Mouse (Mus musculus) heart, adult 11 months (tissue): ENCODE measurements around the gene 4921507P07Rik.

Experiments
- DNase-seq: peaks from one replicate; pipeline ENCODE4 v3.0.0; 2022

The 4921507P07Rik gene

DNA sequence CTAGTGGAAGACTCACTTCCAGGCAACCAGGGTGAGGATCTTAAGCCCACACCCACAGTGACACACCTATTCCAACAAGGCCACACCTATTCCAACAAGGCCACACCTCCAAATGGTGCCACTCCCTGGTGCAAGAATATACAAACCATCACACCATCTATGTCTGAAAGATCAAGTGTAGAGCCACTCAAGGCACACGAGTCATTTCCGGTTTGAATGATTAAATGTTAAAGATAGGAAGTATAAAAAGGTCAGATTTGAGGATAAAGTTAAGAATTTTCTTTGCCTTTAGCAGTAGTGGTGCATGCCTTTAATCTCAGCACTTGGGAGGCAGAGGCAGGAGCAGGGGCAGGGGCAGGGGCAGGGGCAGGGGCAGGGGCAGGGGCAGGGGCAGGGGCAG lies 42.2 kb downstream of the 4921507P07Rik start:
- peak; percentile 45 for DNase-seq

GRCm38 (mm10) chr6:50552881-50553518 lies 43.4 kb downstream of the 4921507P07Rik start:
- peak; percentile 17 for DNase-seq

DNA sequence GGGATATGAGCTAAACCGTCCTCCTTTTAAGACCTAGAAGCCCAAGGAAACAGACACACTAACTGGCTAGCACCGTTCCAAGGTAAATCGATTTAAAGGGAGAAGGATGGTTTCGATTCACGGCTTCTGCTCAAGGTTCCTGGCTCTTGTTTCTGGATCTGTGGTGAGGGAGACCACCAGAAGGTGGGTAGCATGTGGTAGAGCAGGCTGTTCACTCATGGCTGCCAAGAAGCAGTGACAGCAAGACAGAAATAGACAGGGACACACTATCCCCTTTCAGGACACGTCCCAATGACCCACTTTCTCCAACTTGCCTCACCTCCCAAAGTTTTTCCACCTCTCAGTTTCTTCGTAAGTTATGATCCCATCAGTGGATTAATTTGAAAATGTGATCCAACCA lies 46.6 kb downstream of the 4921507P07Rik start:
- peak; percentile 43 for DNase-seq

GRCm38 (mm10) chr6:50549051-50549450 lies 47.4 kb downstream of the 4921507P07Rik start:
- peak; percentile 43 for DNase-seq

GRCm38 (mm10) chr6:50545412-50546043 lies 50.9 kb downstream of the 4921507P07Rik start:
- DNase-seq = peak; percentile 86

GRCm38 (mm10) chr6:50542535-50542934 lies 53.9 kb downstream of the 4921507P07Rik start:
- DNase-seq = peak; percentile 83

GRCm38 (mm10) chr6:50539641-50540040 lies 56.8 kb downstream of the 4921507P07Rik start:
- DNase-seq = peak; percentile 64

DNA sequence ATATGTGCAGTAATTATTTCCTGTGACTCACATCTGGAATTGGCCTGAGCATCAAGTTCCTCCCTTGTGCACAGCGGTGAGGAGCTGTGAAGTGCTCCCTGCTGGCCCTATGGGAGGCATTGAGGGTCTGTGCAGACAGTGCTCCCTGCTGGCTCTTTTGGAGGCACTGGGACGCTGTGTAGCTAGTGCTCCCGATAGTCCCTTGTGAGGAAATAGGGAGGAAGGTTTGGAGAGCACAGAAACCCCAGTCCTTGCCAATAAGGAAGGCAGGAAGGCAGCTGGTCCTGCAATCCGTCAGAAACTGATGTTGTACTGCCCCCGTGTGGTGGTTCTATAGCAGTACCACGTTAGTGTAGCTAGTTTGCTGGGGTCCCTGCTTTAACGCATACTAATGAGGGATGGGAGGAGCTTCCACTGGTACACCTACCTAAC lies 60.0 kb downstream of the 4921507P07Rik start:
- peak; percentile 95 for DNase-seq

- DNase-seq = peak; percentile 49
Measured at GRCm38 (mm10) chr6:50535346-50535745, 61.1 kb downstream of the 4921507P07Rik start.

GRCm38 (mm10) chr6:50531920-50532319 lies 64.5 kb downstream of the 4921507P07Rik start:
- DNase-seq = peak; percentile 31

DNA sequence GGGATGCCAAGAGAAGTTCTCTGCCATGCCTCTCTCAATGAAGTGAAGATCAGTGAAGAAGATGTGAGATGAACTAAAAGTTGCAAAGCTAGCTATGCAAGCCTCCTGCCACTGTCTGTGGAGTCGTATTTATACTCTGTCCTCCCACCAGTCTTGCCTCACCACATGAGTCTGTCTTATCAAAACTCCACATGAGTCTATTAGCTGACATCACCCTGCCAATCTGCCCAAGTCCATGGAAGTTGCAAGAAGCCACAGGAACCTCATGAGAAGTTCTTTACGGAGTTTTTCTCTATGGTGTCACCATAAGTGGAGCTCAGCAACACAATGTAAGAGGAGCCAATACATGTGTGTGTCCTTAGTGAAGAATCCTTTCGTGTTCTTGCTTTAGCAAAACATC lies 65.4 kb downstream of the 4921507P07Rik start:
- DNase-seq = peak; percentile 52

GRCm38 (mm10) chr6:50529194-50529593 lies 67.2 kb downstream of the 4921507P07Rik start:
- peak; percentile 85 for DNase-seq

DNA sequence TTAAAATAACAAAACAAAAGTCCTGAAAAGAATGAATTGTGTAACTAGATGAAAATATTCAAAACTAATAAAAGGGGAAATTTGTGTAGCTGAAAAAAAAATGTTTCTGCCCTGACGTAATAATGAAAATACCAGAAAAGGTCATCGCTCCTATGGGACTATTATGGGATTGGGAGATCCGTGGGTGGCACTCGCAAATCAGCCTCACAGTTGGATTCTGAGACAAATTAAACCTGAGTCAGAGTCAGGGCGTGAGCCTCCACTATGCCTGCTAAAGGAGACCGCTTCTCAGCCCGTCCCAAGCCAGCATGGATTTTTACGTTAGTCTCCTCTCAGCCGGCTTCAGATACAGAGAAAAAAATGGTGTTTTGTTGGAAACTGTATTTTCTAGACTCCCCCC lies 69.0 kb downstream of the 4921507P07Rik start:
- peak; percentile 59 for DNase-seq

DNA sequence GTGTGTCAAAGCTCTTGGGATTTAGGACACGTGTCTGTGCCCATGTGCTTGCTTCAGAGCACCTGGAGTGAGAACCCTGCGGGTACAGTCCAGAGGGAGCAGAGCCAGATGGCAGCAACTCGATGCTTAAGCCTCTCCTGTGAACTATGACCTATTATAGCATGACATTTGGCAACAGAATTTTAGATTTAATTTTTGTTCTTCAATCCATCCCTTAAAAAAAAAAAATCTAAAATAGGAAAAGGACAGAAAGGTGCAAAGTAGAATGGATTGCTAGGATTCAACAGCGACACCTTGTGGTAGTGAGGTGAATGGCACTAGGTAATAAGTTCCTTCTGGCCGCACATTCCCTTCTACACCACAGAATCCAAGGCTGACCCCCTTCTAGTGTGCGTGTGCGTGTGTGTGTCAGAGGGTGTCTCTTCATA lies 69.8 kb downstream of the 4921507P07Rik start:
- peak; percentile 85 for DNase-seq

DNA sequence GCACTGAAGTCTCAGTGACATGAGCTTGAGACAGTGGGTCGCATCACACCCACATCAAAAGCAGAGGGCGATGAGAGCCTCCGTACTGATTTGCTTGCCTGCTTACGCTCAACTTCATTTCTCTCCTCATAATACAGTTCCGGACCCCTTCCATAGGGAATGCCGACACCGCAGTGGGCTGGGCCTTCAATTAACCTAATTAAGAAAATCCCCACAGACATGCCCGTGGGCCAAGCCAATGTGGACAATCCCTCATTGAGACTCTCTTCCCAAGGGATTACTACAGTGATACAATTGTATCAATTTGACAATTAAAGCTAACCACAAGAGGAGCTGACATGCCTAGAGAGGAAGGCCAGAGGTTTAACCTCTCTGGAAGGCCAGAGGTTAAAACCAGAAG lies 70.6 kb downstream of the 4921507P07Rik start:
- DNase-seq = peak; percentile 80

- peak; percentile 42 for DNase-seq
Measured at GRCm38 (mm10) chr6:50524261-50524896, 72.1 kb downstream of the 4921507P07Rik start.
